Mouse (Mus musculus) bone marrow, adult 2 months (tissue): ENCODE measurements around the gene Mgat2.

Source experiments
- CTCF ChIP-seq: fragments of 200-500 bp; IDR thresholded peaks from 2 replicates; pipeline ENCODE4 v1.5.1; 2011; ENCODE audit warnings: low read length, control low read depth; ENCODE audit not compliant: control insufficient read depth, insufficient read depth
- POLR2A ChIP-seq: fragments of 200-500 bp; IDR thresholded peaks from 2 replicates; pipeline ENCODE4 v1.6.1; 2011; ENCODE audit warnings: low read depth, mild to moderate bottlenecking, control low read depth, low read length, borderline replicate concordance; ENCODE audit not compliant: control insufficient read depth

- TF ChIP-seq POLR2A (no peak), CTCF (no peak)
These were observed 36.7 kb upstream of the Mgat2 start for GRCm38 (mm10) chr12:69147166-69147735.
